Mouse (Mus musculus) forebrain, embryonic 15.5 days (tissue): ENCODE data around the gene Lcorl. TPM values are rescaled to one million over a fixed set of nuclear protein-coding genes. Genes with fewer than 3 reads are reported as not detected.

Experiments used
- ATAC-seq: fragments of 200-750 bp; cut with Nextera tagmentation; replicated peaks from 2 replicates; pipeline ENCODE4 v1.8.0; 2017; ENCODE audit warnings: mild to moderate bottlenecking, moderate TSS enrichment, moderate library complexity
- H3K27ac ChIP-seq: fragments of 300-500 bp; sonication (generic); replicated peaks from 2 replicates; pipeline ENCODE4 v1.5.1; 2015; ENCODE audit warnings: mild to moderate bottlenecking, inconsistent platforms
- H3K27me3 ChIP-seq: fragments of 300-500 bp; sonication (generic); 2 replicates; pipeline ENCODE4 v1.6.1; 2015; ENCODE audit warnings: inconsistent platforms
- H3K36me3 ChIP-seq: fragments of 300-500 bp; sonication (generic); 2 replicates; pipeline ENCODE4 v1.6.1; 2015; ENCODE audit warnings: mild to moderate bottlenecking, inconsistent platforms
- H3K4me1 ChIP-seq: fragments of 300-500 bp; sonication (generic); 2 replicates; pipeline ENCODE4 v1.6.1; 2015; ENCODE audit warnings: inconsistent platforms
- H3K4me2 ChIP-seq: fragments of 300-500 bp; sonication (generic); replicated peaks from 2 replicates; pipeline ENCODE4 v1.6.1; 2015; ENCODE audit warnings: mild to moderate bottlenecking, inconsistent platforms
- H3K4me3 ChIP-seq: fragments of 300-500 bp; sonication (generic); 2 replicates; pipeline ENCODE4 v1.5.1; 2015; ENCODE audit warnings: mild to moderate bottlenecking, inconsistent platforms
- H3K9ac ChIP-seq: fragments of 300-500 bp; sonication (generic); replicated peaks from 2 replicates; pipeline ENCODE4 v1.6.1; 2015; ENCODE audit warnings: mild to moderate bottlenecking, inconsistent platforms
- H3K9me3 ChIP-seq: fragments of 300-500 bp; sonication (generic); 2 replicates; pipeline ENCODE4 v1.6.1; 2016; ENCODE audit warnings: inconsistent platforms
- WGBS: fragments of 180-500 bp; shearing (Covaris S2); methylation state at CpG from one replicate; pipeline ENCODE4 v1.1.7; 2015; ENCODE audit warnings: mixed read lengths; 5-methylcytosine and 5-hydroxymethylcytosine counted together
- polyA plus RNA-seq: library from polyadenylated mRNA; unstranded; fragments of >200 nt; fragmentation: Nextera tagmentation; extraction: Ambion mirVana; gene quantifications from 2 replicates; pipeline ENCODE4 v1.2.1, GENCODE M21; 2015

Gene Lcorl
- 53.1 and 58.0 TPM in 2 replicates for polyA plus RNA-seq

- WGBS, result under 1% methylated on average over 69 of the region's 79 CpGs
- H3K4me1 ChIP-seq, result peaks cover 10% of the 10 kb centered on the region
- H3K27ac ChIP-seq, result peak within 1 kb of the TSS; percentile 98
- H3K9me3 ChIP-seq, result no peaks in the 10 kb centered on the region
- peak within 1 kb of the TSS; percentile 87 for H3K9ac ChIP-seq
- peak within 1 kb of the TSS; percentile 64 for H3K4me2 ChIP-seq
- peak; percentile 97 for ATAC-seq
- H3K4me3 ChIP-seq, result peak within 1 kb of the TSS; percentile 70
- H3K36me3 ChIP-seq, result no peaks in the 10 kb centered on the region
- no peaks in the 10 kb centered on the region for H3K27me3 ChIP-seq
These were observed at the start of gene Lcorl for GRCm38 (mm10) chr5:45857254-45858011. TSS of gene Lcorl (minus strand) at chr5:45857615.

DNA sequence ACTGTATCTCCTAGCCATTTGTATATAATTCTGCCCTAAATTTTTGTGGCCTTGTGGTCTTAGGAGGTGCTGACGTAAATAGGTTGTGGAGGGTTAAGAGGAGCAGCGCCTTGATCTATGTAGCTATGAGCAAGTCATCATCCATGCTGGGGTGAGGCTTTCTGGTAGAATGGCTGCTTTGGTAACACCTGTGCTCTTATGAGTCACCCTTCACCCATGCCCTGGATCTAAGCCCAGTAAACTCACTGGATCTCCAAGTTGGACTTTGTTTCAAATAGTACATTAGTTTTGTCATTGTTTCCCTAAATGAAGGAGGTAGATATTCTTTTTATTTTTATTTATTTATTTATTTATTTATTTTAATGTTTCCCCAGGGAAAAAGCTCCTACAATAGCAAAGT is 47.3 kb upstream of the Lcorl start:
- WGBS, result 91% methylated on average over 2 of the region's 2 CpGs
- Histone ChIP-seq H3K27me3 (no peaks in the 10 kb centered on the region), H3K9me3 (no peaks in the 10 kb centered on the region), H3K4me1 (no peaks in the 10 kb centered on the region), H3K27ac (no peak overlapping the region), H3K4me3 (no peak overlapping the region), H3K4me2 (no peak overlapping the region), H3K36me3 (no peaks in the 10 kb centered on the region), H3K9ac (no peak overlapping the region)
- no peak for ATAC-seq

DNA sequence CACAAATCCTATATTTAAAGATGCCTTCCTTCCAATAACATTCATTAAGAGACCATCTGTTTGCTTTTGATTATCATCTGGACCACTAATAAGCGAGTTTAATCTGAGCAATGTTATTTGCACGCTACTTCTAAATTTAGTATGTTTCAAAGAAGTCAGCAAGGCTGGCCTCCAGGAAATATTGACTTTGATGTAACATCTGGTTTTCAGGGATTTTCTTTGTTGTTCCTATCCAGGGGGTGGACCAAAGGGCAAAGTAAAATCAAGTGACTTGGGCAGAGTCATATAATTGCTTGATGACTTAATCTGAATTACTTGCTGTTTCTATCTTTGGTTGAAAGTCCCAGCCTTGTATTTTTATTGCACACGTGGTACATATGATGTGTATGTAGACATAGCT is 45.8 kb upstream of the Lcorl start:
- Histone ChIP-seq H3K4me1 (no peaks in the 10 kb centered on the region), H3K27ac (no peak overlapping the region), H3K9ac (no peak overlapping the region), H3K4me3 (no peak overlapping the region), H3K27me3 (no peaks in the 10 kb centered on the region), H3K9me3 (no peaks in the 10 kb centered on the region), H3K36me3 (no peaks in the 10 kb centered on the region), H3K4me2 (no peak overlapping the region)
- ATAC-seq, result no peak
- 71% methylated on average over 3 of the region's 3 CpGs for WGBS

GRCm38 (mm10) chr5:45895362-45895761 is 37.9 kb upstream of the Lcorl start:
- Histone ChIP-seq H3K4me1 (no peaks in the 10 kb centered on the region), H3K9ac (no peak overlapping the region), H3K27me3 (no peaks in the 10 kb centered on the region), H3K4me3 (no peak overlapping the region), H3K27ac (no peak overlapping the region), H3K4me2 (no peak overlapping the region), H3K9me3 (no peaks in the 10 kb centered on the region), H3K36me3 (no peaks in the 10 kb centered on the region)
- ATAC-seq, result no peak
- WGBS, result 78% methylated on average over 1 of the region's 1 CpGs

DNA sequence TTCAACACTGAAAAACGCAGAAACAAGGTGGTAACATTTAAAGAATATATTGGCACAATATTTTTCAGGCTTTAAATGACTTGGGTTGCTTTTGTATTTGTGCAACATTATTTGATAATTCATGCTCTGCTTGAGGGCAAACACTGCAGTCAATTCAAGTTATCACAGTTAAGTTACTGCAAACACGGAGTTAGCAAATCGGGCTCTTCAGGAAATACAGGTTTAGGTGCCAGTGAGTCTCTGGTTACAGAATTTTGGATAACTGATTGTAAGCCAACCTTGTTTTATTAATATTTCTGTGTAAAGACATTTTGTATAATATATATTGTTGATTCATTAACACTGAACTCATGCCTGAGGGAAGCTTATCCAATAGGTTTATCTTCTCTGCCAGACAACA is 36.3 kb upstream of the Lcorl start:
- 91% methylated on average over 3 of the region's 3 CpGs for WGBS
- no peaks in the 10 kb centered on the region for H3K36me3 ChIP-seq
- H3K27ac ChIP-seq, result no peak overlapping the region
- H3K4me3 ChIP-seq, result no peak overlapping the region
- no peak overlapping the region for H3K4me2 ChIP-seq
- H3K4me1 ChIP-seq, result no peaks in the 10 kb centered on the region
- no peak for ATAC-seq
- no peak overlapping the region for H3K9ac ChIP-seq
- H3K27me3 ChIP-seq, result no peaks in the 10 kb centered on the region
- H3K9me3 ChIP-seq, result no peaks in the 10 kb centered on the region

DNA sequence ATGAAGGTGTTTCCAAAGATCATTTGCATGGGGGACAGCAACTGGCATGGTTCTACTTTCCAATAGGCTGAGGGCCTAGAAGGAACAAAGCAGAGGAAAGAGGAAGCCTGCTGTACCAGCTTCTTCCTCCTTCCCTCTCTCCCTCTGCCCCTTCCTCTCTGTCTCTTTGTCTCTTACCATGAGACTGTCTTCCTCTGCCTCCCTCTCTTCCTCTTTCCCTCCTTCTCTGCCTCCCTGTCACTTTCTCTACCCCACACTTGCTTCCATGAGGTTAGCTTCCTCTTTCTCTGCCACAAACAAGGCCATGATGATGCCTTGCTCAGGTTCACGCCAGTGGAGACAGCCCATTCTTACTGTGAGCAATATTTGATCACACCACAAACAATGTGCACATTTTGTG is 18.9 kb upstream of the Lcorl start:
- 93% methylated on average over 1 of the region's 1 CpGs for WGBS
- no peak overlapping the region for H3K9ac ChIP-seq
- H3K4me3 ChIP-seq, result no peak overlapping the region
- H3K27me3 ChIP-seq, result no peaks in the 10 kb centered on the region
- no peak overlapping the region for H3K4me2 ChIP-seq
- no peak overlapping the region for H3K27ac ChIP-seq
- H3K4me1 ChIP-seq, result no peaks in the 10 kb centered on the region
- H3K9me3 ChIP-seq, result no peaks in the 10 kb centered on the region
- no peak for ATAC-seq
- no peaks in the 10 kb centered on the region for H3K36me3 ChIP-seq

- Histone ChIP-seq H3K4me2 (no peak overlapping the region), H3K4me3 (no peak overlapping the region), H3K9ac (no peak overlapping the region), H3K27me3 (no peaks in the 10 kb centered on the region), H3K36me3 (no peaks in the 10 kb centered on the region), H3K4me1 (no peaks in the 10 kb centered on the region), H3K9me3 (no peaks in the 10 kb centered on the region), H3K27ac (0 out of 2 replicates have a peak overlapping the region, but pooled peaks have one; percentile 25)
- WGBS, result 70% methylated on average over 4 of the region's 4 CpGs
- ATAC-seq, result peak; percentile 55
These were observed 18.1 kb upstream of the Lcorl start for GRCm38 (mm10) chr5:45875472-45875871.

GRCm38 (mm10) chr5:45874284-45875030 is 17.0 kb upstream of the Lcorl start:
- WGBS, result 90% methylated on average over 4 of the region's 4 CpGs
- ATAC-seq, result no peak
- Histone ChIP-seq H3K27ac (no peak overlapping the region), H3K4me3 (no peak overlapping the region), H3K4me1 (no peaks in the 10 kb centered on the region), H3K9ac (no peak overlapping the region), H3K9me3 (no peaks in the 10 kb centered on the region), H3K4me2 (no peak overlapping the region), H3K27me3 (no peaks in the 10 kb centered on the region), H3K36me3 (no peaks in the 10 kb centered on the region)

DNA sequence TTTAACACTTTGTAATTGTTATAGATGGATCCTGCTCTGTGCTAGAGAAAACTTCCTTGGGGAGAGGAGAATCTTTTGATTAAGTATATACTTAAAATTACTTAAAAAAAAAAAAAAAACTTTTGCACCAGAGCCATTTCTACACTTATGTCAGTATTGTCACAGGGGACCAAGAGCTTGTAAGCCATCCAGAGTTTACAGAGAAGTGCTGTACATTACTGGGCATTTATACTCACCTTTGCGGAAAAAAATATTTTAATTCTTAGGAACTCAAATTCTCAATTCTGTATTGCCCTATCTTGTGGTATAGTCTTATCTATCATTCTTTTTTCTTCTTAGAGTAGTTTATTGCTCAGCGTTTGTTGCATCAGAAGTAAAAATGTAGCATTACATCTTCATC is 953 bp upstream of the Lcorl start:
- Histone ChIP-seq H3K27ac (no peak overlapping the region), H3K4me2 (peak overlapping the region; percentile 64), H3K4me1 (peaks cover 10% of the 10 kb centered on the region), H3K9me3 (no peaks in the 10 kb centered on the region), H3K36me3 (no peaks in the 10 kb centered on the region), H3K4me3 (peak overlapping the region; percentile 70), H3K27me3 (no peaks in the 10 kb centered on the region), H3K9ac (no peak overlapping the region)
- no peak for ATAC-seq
- 83% methylated on average over 2 of the region's 2 CpGs for WGBS

GRCm38 (mm10) chr5:45856876-45857253 is 550 bp downstream of the Lcorl start:
- ATAC-seq, result peak; percentile 26
- peak overlapping the region; percentile 70 for H3K4me3 ChIP-seq
- peaks cover 10% of the 10 kb centered on the region for H3K4me1 ChIP-seq
- H3K9me3 ChIP-seq, result no peaks in the 10 kb centered on the region
- peak overlapping the region; percentile 64 for H3K4me2 ChIP-seq
- H3K27me3 ChIP-seq, result no peaks in the 10 kb centered on the region
- under 1% methylated on average over 44 of the region's 56 CpGs for WGBS
- H3K9ac ChIP-seq, result peak overlapping the region; percentile 87
- peak overlapping the region; percentile 98 for H3K27ac ChIP-seq
- H3K36me3 ChIP-seq, result no peaks in the 10 kb centered on the region

GRCm38 (mm10) chr5:45856303-45856821 is 1.1 kb downstream of the Lcorl start:
- Histone ChIP-seq H3K27me3 (no peaks in the 10 kb centered on the region), H3K9me3 (no peaks in the 10 kb centered on the region), H3K4me3 (peak overlapping the region; percentile 70), H3K9ac (peak overlapping the region; percentile 87), H3K4me2 (peak overlapping the region; percentile 64), H3K36me3 (no peaks in the 10 kb centered on the region), H3K4me1 (peaks cover 10% of the 10 kb centered on the region), H3K27ac (peak overlapping the region; percentile 98)
- ATAC-seq, result peak; percentile 63
- WGBS, result under 1% methylated on average over 28 of the region's 37 CpGs

DNA sequence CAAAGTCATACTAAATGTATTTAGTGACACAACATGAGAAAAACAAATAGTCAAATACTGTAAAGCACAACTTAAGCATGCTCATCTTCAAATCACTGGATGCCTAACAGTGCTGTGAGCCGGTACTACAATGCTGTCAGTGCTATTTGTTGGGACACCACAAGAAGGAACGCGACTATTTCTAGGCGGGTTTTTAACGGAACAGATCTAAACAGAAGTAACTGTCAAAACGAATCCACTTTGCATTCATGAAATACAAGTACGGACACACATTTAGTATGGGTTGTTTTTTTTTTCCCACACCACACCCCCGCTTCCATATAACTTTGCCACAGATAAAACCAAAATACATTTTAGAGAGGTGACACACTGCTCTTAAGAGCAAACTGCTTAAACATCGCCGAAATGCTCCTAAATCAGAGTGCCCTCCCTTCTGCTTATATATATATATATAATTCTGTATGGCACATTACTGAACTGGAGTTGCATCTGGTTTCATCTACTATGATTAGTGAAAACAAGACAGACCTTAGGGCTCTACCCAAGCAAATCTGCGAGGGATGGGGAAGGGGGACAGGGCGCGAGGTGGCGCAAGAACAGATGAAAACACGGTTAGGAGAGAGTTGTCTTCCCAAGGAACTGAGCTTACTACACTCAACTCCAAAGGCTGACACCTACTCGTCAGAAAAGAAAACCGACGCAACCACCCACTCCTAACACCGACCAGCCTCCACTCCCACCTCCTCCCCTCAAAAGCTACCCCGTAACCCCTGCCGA is 1.7 kb downstream of the Lcorl start:
- H3K27ac ChIP-seq, result peak overlapping the region; percentile 98
- H3K27me3 ChIP-seq, result no peaks in the 10 kb centered on the region
- 16% methylated on average over 21 of the region's 21 CpGs for WGBS
- H3K9me3 ChIP-seq, result no peaks in the 10 kb centered on the region
- H3K4me2 ChIP-seq, result peak overlapping the region; percentile 64
- H3K4me3 ChIP-seq, result peak overlapping the region; percentile 70
- H3K9ac ChIP-seq, result peak overlapping the region; percentile 87
- peaks cover 10% of the 10 kb centered on the region for H3K4me1 ChIP-seq
- H3K36me3 ChIP-seq, result no peaks in the 10 kb centered on the region
- ATAC-seq, result no peak; the same call in 1 of the 2 replicates
